Mouse (Mus musculus) brain, embryonic 14.5 days (tissue): ENCODE measurements around the gene Eef2k.

Source experiments
- CTCF ChIP-seq: fragments of 200-500 bp; IDR thresholded peaks from 2 replicates; pipeline ENCODE4 v1.5.1; 2012; ENCODE audit warnings: inconsistent platforms, mild to moderate bottlenecking, moderate library complexity, borderline replicate concordance; ENCODE audit not compliant: insufficient read depth, insufficient read length; ENCODE audit errors: extremely low read depth
- POLR2A ChIP-seq: fragments of 200-500 bp; IDR thresholded peaks from 2 replicates; pipeline ENCODE4 v1.6.1; 2012; ENCODE audit warnings: mild to moderate bottlenecking, inconsistent platforms, borderline replicate concordance; ENCODE audit not compliant: poor library complexity, insufficient read depth, insufficient read length, severe bottlenecking; ENCODE audit errors: extremely low read depth

GRCm38 (mm10) chr7:120865832-120866231 is 23.2 kb downstream of the Eef2k start:
- no peak for TF ChIP-seq CTCF
- no peak for TF ChIP-seq POLR2A
